ENCODE assay signal across 13 mouse cellular contexts in genomic region chr5:139516281-139516680, GRCm38 (mm10). TPM values are rescaled to one million over a fixed set of nuclear protein-coding genes. Genes with fewer than 3 reads are reported as not detected.
A peak's percentile ranks its signal among the peaks of the same experiment; 100 is the strongest.
DNase-seq lines count a peak whose midpoint lies in the region; ATAC-seq lines count a peak whose summit lies in the region.
"Had no signal": no experiment of that assay in that cellular context is flagged by ENCODE, and none has a peak within 500 bp of the region (broad histone marks: within the 10 kb centered on the region; RNA-seq: fewer than 3 reads in every experiment).

No protein-coding gene starts in this region.

- peaks cover 3% of the 10 kb centered on the region; the same call in 1 of the 2 replicates for H3K9me3 ChIP-seq in heart, embryonic 16.5 days (replicated peaks; ENCODE audit: control insufficient read depth, low read length)
- no peaks in the 10 kb centered on the region for H3K9me3 ChIP-seq in lung, embryonic 16.5 days (ENCODE audit: control insufficient read depth, low read length)
- H3K9me3 ChIP-seq: liver, embryonic 15.5 days; stomach, embryonic 15.5 days had no signal

- no peaks in the 10 kb centered on the region for H3K27me3 ChIP-seq in heart, embryonic 16.5 days (ENCODE audit: control insufficient read depth, insufficient read depth, low read length)
- no peaks in the 10 kb centered on the region for H3K27me3 ChIP-seq in lung, embryonic 16.5 days (ENCODE audit: control insufficient read depth, insufficient read depth, low read depth, low read length)
- H3K27me3 ChIP-seq: stomach, embryonic 15.5 days had no signal

- H3K9ac ChIP-seq in heart, embryonic 16.5 days (ENCODE audit: low read length): 0 out of 2 replicates have a peak overlapping the region, but pooled peaks have one; percentile 48
- no peak overlapping the region for H3K9ac ChIP-seq in lung, embryonic 16.5 days (ENCODE audit: low read length)
- H3K9ac ChIP-seq: liver, embryonic 15.5 days; stomach, embryonic 15.5 days had no signal

- peaks cover 20% of the 10 kb centered on the region for H3K4me1 ChIP-seq in heart, embryonic 16.5 days (ENCODE audit: control insufficient read depth, insufficient read depth, low read length)
- H3K4me1 ChIP-seq in lung, embryonic 16.5 days (replicated peaks; ENCODE audit: control insufficient read depth, insufficient read depth, low read length): no peaks in the 10 kb centered on the region; the same call in 1 of the 2 replicates
- H3K4me1 ChIP-seq: liver, embryonic 15.5 days had no signal

- H3K4me2 ChIP-seq in heart, embryonic 16.5 days (ENCODE audit: low read depth, low read length): peak overlapping the region; percentile 17
- no peak overlapping the region for H3K4me2 ChIP-seq in lung, embryonic 16.5 days (ENCODE audit: low read depth, low read length)
- H3K4me2 ChIP-seq: liver, embryonic 15.5 days; stomach, embryonic 15.5 days had no signal

- no peak for ATAC-seq in heart, embryonic 16.5 days (replicated peaks; ENCODE audit: extremely low read depth, insufficient read depth, low FRiP score)
- peak; percentile 34; the same call in 1 of the 2 replicates for ATAC-seq in lung, embryonic 16.5 days (ENCODE audit: low read depth)
- ATAC-seq: intestine, embryonic 16.5 days had no signal

- no peaks in the 10 kb centered on the region for H3K36me3 ChIP-seq in heart, embryonic 16.5 days (ENCODE audit: control insufficient read depth, insufficient read depth)
- H3K36me3 ChIP-seq in lung, embryonic 16.5 days (ENCODE audit: control insufficient read depth, insufficient read depth, low read length): no peaks in the 10 kb centered on the region
- H3K36me3 ChIP-seq: liver, embryonic 15.5 days; stomach, embryonic 15.5 days had no signal

- H3K27ac ChIP-seq in heart, embryonic 16.5 days (ENCODE audit: low read length): peak overlapping the region; percentile 25; the same call in 1 of the 2 replicates
- H3K27ac ChIP-seq in lung, embryonic 16.5 days (ENCODE audit: low read length): no peak overlapping the region
- H3K27ac ChIP-seq: liver, embryonic 15.5 days; stomach, embryonic 15.5 days had no signal

- no peak overlapping the region for H3K4me3 ChIP-seq in heart, embryonic 16.5 days (ENCODE audit: low read length)
- no peak overlapping the region for H3K4me3 ChIP-seq in lung, embryonic 16.5 days (ENCODE audit: low read length)
- H3K4me3 ChIP-seq: liver, embryonic 15.5 days; stomach, embryonic 15.5 days had no signal

- WGBS in heart, embryonic 16.5 days: 19% methylated on average over 11 of the region's 11 CpGs
- WGBS in lung, embryonic 16.5 days: 20% methylated on average over 11 of the region's 11 CpGs

- DNase-seq in adrenal gland, postnatal 14 days: peak; percentile 37
- no peak for DNase-seq in adrenal gland, adult 8-10 months
- DNase-seq in heart, adult 11 months: no peak
- DNase-seq in lung, postnatal 25 days (ENCODE audit: low spot score): no peak
- peak; percentile 62 to 74 for DNase-seq in cerebellum, postnatal 25 days
- DNase-seq in kidney, adult 9 months: no peak
- DNase-seq: thymus, postnatal 36 days had no signal

RNA-seq across cellular contexts. Expression of gene Uncx, which starts 27.0 kb away (rescaled TPM):
- total RNA-seq in adrenal gland, postnatal 14 days (2021): 0.15 TPM in 1 of 2 replicates, not detected in the other
- not detected for total RNA-seq in adrenal gland, adult 8-10 months (2022)
- not detected in 2 replicates for polyA plus RNA-seq in heart, embryonic 16.5 days (2015; fragmentation: Nextera tagmentation; extraction: Ambion mirVana)
- 0.08 TPM in 1 of 2 replicates, not detected in the other for polyA plus RNA-seq in lung, embryonic 16.5 days (2015; fragmentation: Nextera tagmentation; extraction: Ambion mirVana)
- total RNA-seq: heart, adult 8-10 months had no signal
- polyA plus RNA-seq: intestine, embryonic 16.5 days; liver, embryonic 15.5 days had no signal

RNA-seq across cellular contexts. Expression of gene Zfand2a, which starts 31.9 kb away (rescaled TPM):
- 23.2 and 24.1 TPM in 2 replicates for total RNA-seq in adrenal gland, postnatal 14 days (2021)
- 10 to 100 TPM; 35.1 to 37.0 (median 36.2) TPM for total RNA-seq in adrenal gland, adult 8-10 months (2022)
- 8.1 and 10.0 TPM in 2 replicates for polyA plus RNA-seq in heart, embryonic 16.5 days (2015; fragmentation: Nextera tagmentation; extraction: Ambion mirVana)
- 9.3 and 10.7 TPM in 2 replicates for polyA plus RNA-seq in lung, embryonic 16.5 days (2015; fragmentation: Nextera tagmentation; extraction: Ambion mirVana)

RNA-seq across cellular contexts. Expression of gene 3110082I17Rik, which starts 56.0 kb away (rescaled TPM):
- 9.6 and 11.2 TPM in 2 replicates for total RNA-seq in adrenal gland, postnatal 14 days (2021)
- 10 to 100 TPM in 3 of 4 experiments, 1 to 10 TPM in 1; 7.3 to 20.6 (median 14.4) TPM for total RNA-seq in adrenal gland, adult 8-10 months (2022)
- polyA plus RNA-seq in heart, embryonic 16.5 days (2015; fragmentation: Nextera tagmentation; extraction: Ambion mirVana): 17.2 and 20.1 TPM in 2 replicates
- 35.6 and 38.6 TPM in 2 replicates for polyA plus RNA-seq in lung, embryonic 16.5 days (2015; fragmentation: Nextera tagmentation; extraction: Ambion mirVana)

Comparison
In these comparisons a context has a peak if more than half of its experiments do, and no peak if none do; other contexts are left out.
1. DNase-seq: peak in adrenal gland, postnatal 14 days (single experiment) and cerebellum, postnatal 25 days (2 of 2); none in adrenal gland, adult 8-10 months (single experiment), heart, adult 11 months (single experiment), lung, postnatal 25 days (single experiment) and kidney, adult 9 months (single experiment).